Mouse (Mus musculus) kidney, embryonic 14.5 days (tissue): ENCODE data around the gene Kidins220. TPM values are rescaled to one million over a fixed set of nuclear protein-coding genes. Genes with fewer than 3 reads are reported as not detected.

ENCODE experiments used
- ATAC-seq: fragments of 200-750 bp; cut with Nextera tagmentation; 2 replicates; pipeline ENCODE4 v1.8.0; 2017; ENCODE audit warnings: moderate number of reproducible peaks, mild to moderate bottlenecking, moderate TSS enrichment, moderate library complexity; ENCODE audit not compliant: low FRiP score, low TSS enrichment
- H3K27ac ChIP-seq: fragments of 300-500 bp; sonication (generic); 2 replicates; pipeline ENCODE4 v1.5.1; 2014; ENCODE audit warnings: low read depth, mild to moderate bottlenecking, low read length, moderate library complexity, mixed read lengths
- H3K27me3 ChIP-seq: fragments of 300-500 bp; sonication (generic); 2 replicates; pipeline ENCODE4 v1.6.1; 2014; ENCODE audit warnings: mild to moderate bottlenecking, low read length; ENCODE audit not compliant: control insufficient read depth, insufficient read depth
- H3K36me3 ChIP-seq: fragments of 300-500 bp; sonication (generic); 2 replicates; pipeline ENCODE4 v1.6.1; 2014; ENCODE audit warnings: low read length, mixed read lengths; ENCODE audit not compliant: control insufficient read depth, insufficient read depth
- H3K4me1 ChIP-seq: fragments of 300-500 bp; sonication (generic); 2 replicates; pipeline ENCODE4 v1.6.1; 2014; ENCODE audit warnings: low read length, mixed read lengths; ENCODE audit not compliant: control insufficient read depth, insufficient read depth
- H3K4me2 ChIP-seq: fragments of 300-500 bp; sonication (generic); replicated peaks from 2 replicates; pipeline ENCODE4 v1.6.1; 2014; ENCODE audit warnings: low read depth, mild to moderate bottlenecking, low read length
- H3K4me3 ChIP-seq: fragments of 300-500 bp; sonication (generic); 2 replicates; pipeline ENCODE4 v1.5.1; 2014; ENCODE audit warnings: mild to moderate bottlenecking, low read length
- H3K9ac ChIP-seq: fragments of 300-500 bp; sonication (generic); 2 replicates; pipeline ENCODE4 v1.6.1; 2014; ENCODE audit warnings: low read depth, mild to moderate bottlenecking, low read length, moderate library complexity
- H3K9me3 ChIP-seq: fragments of 300-500 bp; sonication (generic); 2 replicates; pipeline ENCODE4 v1.6.1; 2016; ENCODE audit warnings: low read length; ENCODE audit not compliant: control insufficient read depth
- whole genome bisulfite sequencing: fragments of 180-500 bp; shearing (Covaris S2); extraction: QIAGEN DNeasy Blood & Tissue Kit; methylation state at CpG from one replicate; pipeline ENCODE4 v1.1.7; 2014; 5-methylcytosine and 5-hydroxymethylcytosine counted together
- polyA plus RNA-seq: library from polyadenylated mRNA; unstranded; fragments of >200 nt; fragmentation: Nextera tagmentation; extraction: Ambion mirVana; gene quantifications from 2 replicates; pipeline ENCODE4 v1.2.1, GENCODE M21; 2014

Kidins220 gene
- 16.2 and 38.2 TPM in 2 replicates for polyA plus RNA-seq

DNA sequence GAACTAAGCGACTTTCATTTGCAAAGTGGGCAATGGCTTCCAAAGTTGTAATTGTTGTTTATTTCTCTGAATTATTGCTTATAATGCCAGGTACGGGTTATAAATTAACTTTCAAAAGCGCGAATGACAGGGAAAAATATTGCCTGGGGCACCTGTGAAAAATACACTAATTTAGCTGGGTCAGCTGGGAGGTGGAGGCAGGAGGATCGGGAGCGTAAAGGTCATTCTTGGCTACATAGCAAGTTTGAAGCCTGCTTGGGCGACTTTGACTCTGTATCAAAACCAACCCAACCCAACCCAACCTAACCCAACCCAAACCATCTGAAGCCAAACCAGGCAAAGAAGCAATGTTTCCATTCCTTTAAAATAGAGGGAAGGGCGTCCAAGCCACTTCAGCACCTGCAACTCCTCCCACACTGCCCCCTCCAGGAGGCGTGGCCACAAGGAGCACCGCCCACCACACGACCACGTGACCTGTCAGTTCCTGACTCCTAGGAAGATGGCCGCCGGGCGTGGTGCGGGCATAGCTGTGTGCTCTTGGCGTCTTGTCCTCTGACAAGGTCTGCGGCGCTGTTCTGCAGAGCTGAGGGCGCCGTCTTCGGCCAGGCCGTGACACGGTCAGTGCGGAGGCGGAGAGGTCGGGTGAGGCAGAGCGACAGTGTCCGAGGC, at the start of gene Kidins220:
Gene Kidins220, plus strand, starts transcription at position 480 of the 669 bp plus-strand sequence.
- H3K27me3 ChIP-seq: no peaks in the 10 kb centered on the region
- H3K4me3 ChIP-seq: peak within 1 kb of the TSS; percentile 84
- peak; percentile 93 for ATAC-seq
- H3K9me3 ChIP-seq: no peaks in the 10 kb centered on the region
- no peaks in the 10 kb centered on the region for H3K36me3 ChIP-seq
- H3K4me1 ChIP-seq: 0 out of 2 replicates have a peak, but pooled peaks cover 11% of the 10 kb centered on the region
- 14% methylated on average over 27 of the region's 29 CpGs for WGBS
- H3K27ac ChIP-seq: peak within 1 kb of the TSS; percentile 86
- H3K4me2 ChIP-seq: peak within 1 kb of the TSS; percentile 60
- peak within 1 kb of the TSS; percentile 64 for H3K9ac ChIP-seq

GRCm38 (mm10) chr12:24925276-24925675, 49.4 kb upstream of the Kidins220 start:
- H3K9ac ChIP-seq: no peak overlapping the region
- H3K9me3 ChIP-seq: no peaks in the 10 kb centered on the region
- WGBS: 78% methylated on average over 5 of the region's 5 CpGs
- H3K4me3 ChIP-seq: no peak overlapping the region
- no peaks in the 10 kb centered on the region for H3K36me3 ChIP-seq
- H3K4me2 ChIP-seq: no peak overlapping the region
- peaks cover 5% of the 10 kb centered on the region; the same call in 1 of the 2 replicates for H3K4me1 ChIP-seq
- no peaks in the 10 kb centered on the region for H3K27me3 ChIP-seq
- ATAC-seq: no peak
- H3K27ac ChIP-seq: no peak overlapping the region

- no peak for ATAC-seq
- H3K36me3 ChIP-seq: no peaks in the 10 kb centered on the region
- H3K9ac ChIP-seq: no peak overlapping the region
- peaks cover 5% of the 10 kb centered on the region; the same call in 1 of the 2 replicates for H3K4me1 ChIP-seq
- no peaks in the 10 kb centered on the region for H3K9me3 ChIP-seq
- H3K27me3 ChIP-seq: no peaks in the 10 kb centered on the region
- no peak overlapping the region for H3K4me3 ChIP-seq
- H3K4me2 ChIP-seq: no peak overlapping the region
- WGBS: 26% methylated on average over 4 of the region's 4 CpGs
- H3K27ac ChIP-seq: no peak overlapping the region
Observed at GRCm38 (mm10) chr12:24925684-24926083, 49.0 kb upstream of the Kidins220 start.

DNA sequence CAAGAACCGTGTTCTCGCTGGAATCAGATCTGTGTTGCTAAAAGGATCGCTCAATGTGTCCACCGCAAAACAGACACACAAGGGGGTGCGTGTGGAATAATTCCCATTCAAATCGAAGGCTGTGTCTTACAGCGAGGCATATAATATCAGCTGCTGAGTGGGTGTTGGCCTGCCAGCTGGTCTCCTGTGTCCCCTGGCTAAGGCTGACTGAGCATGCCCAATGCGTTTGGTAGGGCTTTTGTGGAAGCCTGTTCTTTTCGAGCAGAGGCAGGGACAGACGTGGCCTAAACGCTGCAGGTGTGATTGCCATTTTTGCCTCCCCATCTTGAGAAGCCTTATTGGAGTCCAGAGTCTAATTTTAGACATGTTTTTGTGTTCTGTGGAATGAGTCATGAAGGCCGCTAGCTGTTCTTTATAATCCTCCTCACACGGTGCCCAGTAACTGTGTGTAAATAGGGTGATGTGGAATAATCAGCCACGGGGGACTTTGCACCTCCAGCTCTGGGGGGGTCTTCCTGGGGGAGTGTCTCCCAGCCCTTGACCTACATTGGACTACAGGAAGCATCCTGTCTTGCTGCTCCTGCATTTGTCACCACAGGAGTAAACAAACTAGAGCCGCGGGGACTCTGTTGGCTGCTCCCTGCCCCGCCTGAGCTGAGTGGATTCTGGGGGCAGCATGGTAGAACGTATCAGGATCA, 46.5 kb upstream of the Kidins220 start:
- H3K27ac ChIP-seq: no peak overlapping the region
- H3K4me2 ChIP-seq: no peak overlapping the region
- no peaks in the 10 kb centered on the region for H3K36me3 ChIP-seq
- no peak for ATAC-seq
- H3K4me1 ChIP-seq: peaks cover 5% of the 10 kb centered on the region; the same call in 1 of the 2 replicates
- H3K27me3 ChIP-seq: no peaks in the 10 kb centered on the region
- no peak overlapping the region for H3K4me3 ChIP-seq
- H3K9ac ChIP-seq: no peak overlapping the region
- 68% methylated on average over 18 of the region's 18 CpGs for WGBS
- H3K9me3 ChIP-seq: no peaks in the 10 kb centered on the region

DNA sequence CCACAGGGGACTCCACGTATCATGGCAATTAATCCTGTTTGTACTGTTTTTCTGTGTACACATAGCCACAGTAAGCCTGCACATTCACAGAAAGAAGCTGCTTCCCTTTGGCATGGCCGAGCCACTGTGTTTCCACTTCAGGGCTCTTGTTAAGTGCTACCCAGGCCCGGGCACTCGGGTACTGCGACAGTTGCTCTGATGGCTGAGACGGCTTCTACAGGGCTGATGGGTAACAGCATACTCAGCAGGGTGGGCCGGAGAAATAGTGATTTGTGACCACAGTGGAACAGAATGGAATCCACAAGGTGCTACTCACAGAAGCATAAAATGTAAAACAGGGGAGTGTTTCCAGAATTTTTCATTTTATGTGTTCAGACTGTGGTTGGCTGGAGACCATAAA, 45.7 kb upstream of the Kidins220 start:
- WGBS: 63% methylated on average over 7 of the region's 7 CpGs
- Histone ChIP-seq H3K9me3 (no peaks in the 10 kb centered on the region), H3K27ac (no peak overlapping the region), H3K4me3 (no peak overlapping the region), H3K4me1 (peaks cover 9% of the 10 kb centered on the region; the same call in 1 of the 2 replicates), H3K36me3 (no peaks in the 10 kb centered on the region), H3K4me2 (no peak overlapping the region), H3K9ac (no peak overlapping the region), H3K27me3 (no peaks in the 10 kb centered on the region)
- ATAC-seq: no peak

DNA sequence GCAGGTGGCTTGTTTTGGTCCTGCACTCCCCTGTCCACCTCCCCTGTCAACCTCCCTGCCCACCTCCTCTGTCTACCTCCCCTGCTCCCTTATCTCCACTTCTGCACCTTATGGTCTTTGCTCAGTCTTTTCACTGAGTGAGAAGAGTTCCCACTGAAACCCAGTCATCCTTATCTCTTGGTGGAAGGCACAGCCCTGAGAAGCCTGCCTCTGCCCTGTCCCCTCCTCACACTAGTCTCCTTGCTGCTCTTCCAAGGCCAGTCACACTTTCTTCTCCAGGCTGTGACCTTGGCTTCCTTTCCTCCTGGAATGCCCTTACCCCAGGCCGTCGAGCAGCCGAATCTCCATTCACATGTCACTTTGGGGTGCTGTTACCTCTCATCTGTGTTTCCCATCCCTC, 44.0 kb upstream of the Kidins220 start:
- H3K9ac ChIP-seq: no peak overlapping the region
- H3K36me3 ChIP-seq: no peaks in the 10 kb centered on the region
- H3K4me1 ChIP-seq: peaks cover 10% of the 10 kb centered on the region; the same call in 1 of the 2 replicates
- H3K9me3 ChIP-seq: no peaks in the 10 kb centered on the region
- no peaks in the 10 kb centered on the region for H3K27me3 ChIP-seq
- no peak for ATAC-seq
- H3K27ac ChIP-seq: no peak overlapping the region
- H3K4me3 ChIP-seq: no peak overlapping the region
- H3K4me2 ChIP-seq: no peak overlapping the region
- 49% methylated on average over 3 of the region's 3 CpGs for WGBS

GRCm38 (mm10) chr12:24932120-24932519, 42.6 kb upstream of the Kidins220 start:
- H3K4me2 ChIP-seq: no peak overlapping the region
- no peak overlapping the region for H3K4me3 ChIP-seq
- H3K9ac ChIP-seq: no peak overlapping the region
- H3K9me3 ChIP-seq: no peaks in the 10 kb centered on the region
- no peaks in the 10 kb centered on the region for H3K36me3 ChIP-seq
- no peaks in the 10 kb centered on the region for H3K27me3 ChIP-seq
- peaks cover 10% of the 10 kb centered on the region; the same call in 1 of the 2 replicates for H3K4me1 ChIP-seq
- WGBS: 41% methylated on average over 6 of the region's 6 CpGs
- H3K27ac ChIP-seq: no peak overlapping the region
- ATAC-seq: peak; percentile 67

GRCm38 (mm10) chr12:24933206-24933775, 41.4 kb upstream of the Kidins220 start:
- no peak overlapping the region for H3K27ac ChIP-seq
- ATAC-seq: no peak
- peaks cover 7% of the 10 kb centered on the region; the same call in 1 of the 2 replicates for H3K4me1 ChIP-seq
- WGBS: 92% methylated on average over 1 of the region's 1 CpGs
- no peaks in the 10 kb centered on the region for H3K36me3 ChIP-seq
- H3K4me3 ChIP-seq: no peak overlapping the region
- no peaks in the 10 kb centered on the region for H3K9me3 ChIP-seq
- H3K4me2 ChIP-seq: no peak overlapping the region
- H3K9ac ChIP-seq: no peak overlapping the region
- H3K27me3 ChIP-seq: no peaks in the 10 kb centered on the region

GRCm38 (mm10) chr12:24933996-24934395, 40.7 kb upstream of the Kidins220 start:
- 70% methylated on average over 3 of the region's 3 CpGs for WGBS

More at GRCm38 (mm10) chr12:24933996-24934395, 40.7 kb upstream of the Kidins220 start:
- no peak overlapping the region for H3K4me3 ChIP-seq
- H3K4me1 ChIP-seq: 0 out of 2 replicates have a peak, but pooled peaks cover 5% of the 10 kb centered on the region
- ATAC-seq: no peak
- no peak overlapping the region for H3K4me2 ChIP-seq
- H3K9me3 ChIP-seq: no peaks in the 10 kb centered on the region
- no peak overlapping the region for H3K9ac ChIP-seq
- H3K36me3 ChIP-seq: no peaks in the 10 kb centered on the region
- H3K27me3 ChIP-seq: no peaks in the 10 kb centered on the region
- no peak overlapping the region for H3K27ac ChIP-seq
